Mouse (Mus musculus): ENCODE measurements at regions not wholly inside any gene's neighbourhood (a gene's known extent, or its start where the extent isn't known, plus 50 kb on each side); places are given as distances from the start of the nearest gene placed in this dataset.

DNA sequence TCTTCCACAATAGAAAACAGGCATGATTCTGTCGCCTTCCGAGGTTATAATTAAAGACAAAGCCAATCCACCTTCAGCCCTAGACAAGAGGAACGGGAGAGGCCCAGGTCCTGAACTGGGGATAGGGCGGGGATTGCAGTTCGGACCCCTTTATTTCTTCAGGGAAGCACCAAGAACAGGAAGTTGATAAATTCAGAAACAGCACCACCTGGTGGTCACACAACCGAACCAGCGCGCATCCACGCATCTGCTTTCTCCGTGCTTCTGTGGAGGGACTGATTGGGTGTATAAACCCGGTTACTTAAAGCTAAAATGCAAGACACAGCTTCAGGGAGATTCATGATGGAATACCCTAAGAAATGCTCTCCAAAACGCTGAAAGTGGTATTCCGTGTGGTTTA lies 233.2 kb downstream of the Rps15a start:
- Histone ChIP-seq H3K4me1 (ENCODE audit: control insufficient read depth in 1 of 2, insufficient read depth in 2 of 2, low read length in 2 of 2) (no peaks in the 10 kb centered on the region), H3K4me3 (ENCODE audit: control insufficient read depth in 1 of 2, insufficient read depth in 1 of 2, low read depth in 2 of 2, low read length in 2 of 2) (no peak overlapping the region), H3K27ac (ENCODE audit: control insufficient read depth, low read depth, low read length) (no peak overlapping the region), H3K9ac (ENCODE audit: control insufficient read depth, low read depth, low read length, poor library complexity, severe bottlenecking) (no peak overlapping the region), H3K9me3 (replicated peaks; ENCODE audit: insufficient read depth, low read length) (no peaks in the 10 kb centered on the region), H3K79me2 (ENCODE audit: control insufficient read depth, insufficient read depth, low read length, poor library complexity) (no peaks in the 10 kb centered on the region), H3K36me3 (ENCODE audit: control insufficient read depth in 1 of 2, insufficient read depth in 2 of 2, low read length in 2 of 2) (no peaks in the 10 kb centered on the region), H3K27me3 (ENCODE audit: control insufficient read depth in 1 of 2, insufficient read depth in 2 of 2, low read length in 2 of 2) (no peaks in the 10 kb centered on the region)
- TF ChIP-seq ETS1 (IDR thresholded peaks at IDR 0.05; ENCODE audit: low read depth, low read length) = no peak
- no peak for TF ChIP-seq ZMIZ1 (IDR thresholded peaks at IDR 0.05; ENCODE audit: low read depth, low read length)
- no peak for TF ChIP-seq SIN3A (IDR thresholded peaks at IDR 0.05; ENCODE audit: low read length)
- no peak for TF ChIP-seq MAFK (IDR thresholded peaks at IDR 0.05; ENCODE audit: borderline replicate concordance, low read depth, low read length)
- no peak for TF ChIP-seq BHLHE40 (IDR thresholded peaks at IDR 0.05; ENCODE audit: borderline replicate concordance, low read depth, low read length)
- no peak for TF ChIP-seq USF2 (IDR thresholded peaks at IDR 0.05; ENCODE audit: borderline replicate concordance in 1 of 2, insufficient read depth in 1 of 2, low read depth in 1 of 2, low read length in 2 of 2)
- no peak for TF ChIP-seq EP300 (IDR thresholded peaks at IDR 0.05; ENCODE audit: low read depth in 1 of 2, low read length in 2 of 2)
- TF ChIP-seq GABPA (IDR thresholded peaks at IDR 0.05; ENCODE audit: low read depth, low read length) = no peak
- no peak for TF ChIP-seq MYC (IDR thresholded peaks at IDR 0.05; ENCODE audit: low read depth, low read length)
- no peak for TF ChIP-seq MAZ (IDR thresholded peaks at IDR 0.05; ENCODE audit: low read depth, low read length)
- no peak for TF ChIP-seq TBP (IDR thresholded peaks at IDR 0.05; ENCODE audit: low read depth, low read length)
- TF ChIP-seq KAT2A (conservative IDR thresholded peaks at IDR 0.05; ENCODE audit: low read depth, low read length) = no peak
- no peak for TF ChIP-seq E2F4 (IDR thresholded peaks at IDR 0.05; ENCODE audit: borderline replicate concordance, low read depth, low read length)
- TF ChIP-seq MEF2A (IDR thresholded peaks at IDR 0.05; ENCODE audit: extremely low read depth, insufficient replicate concordance, low read depth, low read length, poor library complexity, severe bottlenecking) = no peak
- TF ChIP-seq POLR2AphosphoS2 (IDR thresholded peaks at IDR 0.05; ENCODE audit: low read length) = no peak
- TF ChIP-seq RAD21 (IDR thresholded peaks at IDR 0.05; ENCODE audit: low read depth, low read length) = peak; percentile 41
- TF ChIP-seq HCFC1 (IDR thresholded peaks at IDR 0.05; ENCODE audit: low read depth, low read length) = no peak
- peak; percentile 56 for TF ChIP-seq SMC3 (IDR thresholded peaks at IDR 0.05; ENCODE audit: low read depth, low read length)
- peak; percentile 26 to 63 (median 47); a peak in 5 of 6 replicates for TF ChIP-seq CTCF (IDR thresholded peaks at IDR 0.05 in 2 of 3, conservative IDR thresholded peaks at IDR 0.05 in 1 of 3; ENCODE audit: control insufficient read depth in 1 of 3, insufficient read depth in 1 of 3, low read depth in 2 of 3, low read length in 3 of 3, poor library complexity in 1 of 3, severe bottlenecking in 1 of 3)
- peak; percentile 17 for DNase-seq (ENCODE audit: low read depth, low spot score)

DNA sequence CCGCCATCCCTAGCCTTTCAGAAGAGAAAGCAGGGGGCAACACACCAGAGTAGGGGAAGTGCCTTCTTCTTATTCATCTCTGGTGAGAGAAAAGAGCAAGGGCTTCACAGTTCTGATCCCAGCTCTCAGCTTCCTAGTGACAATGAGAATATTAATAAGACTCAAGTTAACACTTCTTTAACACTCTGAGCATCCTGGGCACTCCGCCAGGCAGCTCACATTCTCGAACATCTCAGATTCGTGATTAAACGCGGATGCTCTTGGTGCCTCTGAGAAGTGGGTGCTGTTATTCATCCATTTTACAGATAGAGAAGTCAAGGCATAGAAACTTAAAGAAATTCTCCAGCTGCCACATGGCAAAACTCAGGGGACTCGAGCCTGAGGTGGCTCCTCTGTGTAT lies 237.1 kb downstream of the Rps15a start:
- no peaks in the 10 kb centered on the region for H3K27me3 ChIP-seq (ENCODE audit: control insufficient read depth in 1 of 2, insufficient read depth in 2 of 2, low read length in 2 of 2)
- H3K79me2 ChIP-seq (ENCODE audit: control insufficient read depth, insufficient read depth, low read length, poor library complexity) = no peaks in the 10 kb centered on the region
- H3K9me3 ChIP-seq (replicated peaks; ENCODE audit: insufficient read depth, low read length) = no peaks in the 10 kb centered on the region
- TF ChIP-seq CHD2 (IDR thresholded peaks at IDR 0.05; ENCODE audit: low read length) = no peak
- no peak for TF ChIP-seq RAD21 (IDR thresholded peaks at IDR 0.05; ENCODE audit: low read depth, low read length)
- no peak for TF ChIP-seq TBP (IDR thresholded peaks at IDR 0.05; ENCODE audit: low read depth, low read length)
- TF ChIP-seq HCFC1 (IDR thresholded peaks at IDR 0.05; ENCODE audit: low read depth, low read length) = no peak
- no peak for TF ChIP-seq NELFE (IDR thresholded peaks at IDR 0.05; ENCODE audit: low read depth, low read length)
- TF ChIP-seq ZNF384 (IDR thresholded peaks at IDR 0.05; ENCODE audit: low read depth, low read length) = no peak
- TF ChIP-seq GATA1 (IDR thresholded peaks at IDR 0.05; ENCODE audit: low read depth, low read length) = no peak
- no peak for TF ChIP-seq MEF2A (IDR thresholded peaks at IDR 0.05; ENCODE audit: extremely low read depth, insufficient replicate concordance, low read depth, low read length, poor library complexity, severe bottlenecking)
- no peak for TF ChIP-seq MYB (IDR thresholded peaks at IDR 0.05; ENCODE audit: low read depth, low read length)
- TF ChIP-seq NRF1 (IDR thresholded peaks at IDR 0.05; ENCODE audit: insufficient read depth, low read depth, low read length, poor library complexity, severe bottlenecking) = no peak
- no peak for TF ChIP-seq UBTF (IDR thresholded peaks at IDR 0.05; ENCODE audit: borderline replicate concordance, insufficient read depth, low read depth, low read length)
- TF ChIP-seq SMC3 (IDR thresholded peaks at IDR 0.05; ENCODE audit: low read depth, low read length) = no peak
- no peak for TF ChIP-seq RCOR1 (IDR thresholded peaks at IDR 0.05; ENCODE audit: low read depth, low read length)
- TF ChIP-seq BHLHE40 (IDR thresholded peaks at IDR 0.05; ENCODE audit: borderline replicate concordance, low read depth, low read length) = no peak
- no peak for TF ChIP-seq MXI1 (IDR thresholded peaks at IDR 0.05; ENCODE audit: low read depth, low read length)
- no peak for TF ChIP-seq POLR2A (IDR thresholded peaks at IDR 0.05; ENCODE audit: control insufficient read depth in 1 of 2, insufficient read depth in 1 of 2, low read depth in 1 of 2, low read length in 2 of 2, poor library complexity in 1 of 2)
- TF ChIP-seq USF1 (IDR thresholded peaks at IDR 0.05; ENCODE audit: low read depth, low read length) = no peak
- H3K36me3 ChIP-seq (ENCODE audit: control insufficient read depth in 1 of 2, insufficient read depth in 2 of 2, low read length in 2 of 2) = no peaks in the 10 kb centered on the region
- no peak for DNase-seq (ENCODE audit: low read depth, low spot score)
- no peak overlapping the region for H3K27ac ChIP-seq (ENCODE audit: control insufficient read depth, low read depth, low read length)
- no peak overlapping the region for H3K4me3 ChIP-seq (ENCODE audit: control insufficient read depth in 1 of 2, insufficient read depth in 1 of 2, low read depth in 2 of 2, low read length in 2 of 2)
- no peak overlapping the region for H3K9ac ChIP-seq (ENCODE audit: control insufficient read depth, low read depth, low read length, poor library complexity, severe bottlenecking)
- H3K4me1 ChIP-seq (ENCODE audit: control insufficient read depth in 1 of 2, insufficient read depth in 2 of 2, low read length in 2 of 2) = no peaks in the 10 kb centered on the region
